Mouse (Mus musculus) CD4-positive, CD25-positive, alpha-beta regulatory T cell (primary cell): ENCODE data around the gene Arhgef1. TPM values are rescaled to one million over a fixed set of nuclear protein-coding genes. Genes with fewer than 3 reads are reported as not detected.

Source experiments
- polyA plus RNA-seq: library from polyadenylated mRNA; unstranded; fragments of 100-300 nt; shearing (Covaris generic); gene quantifications from one replicate; pipeline ENCODE4 v1.2.1, GENCODE M21; 2017

Gene Arhgef1
- polyA plus RNA-seq = 2,006 TPM

DNA sequence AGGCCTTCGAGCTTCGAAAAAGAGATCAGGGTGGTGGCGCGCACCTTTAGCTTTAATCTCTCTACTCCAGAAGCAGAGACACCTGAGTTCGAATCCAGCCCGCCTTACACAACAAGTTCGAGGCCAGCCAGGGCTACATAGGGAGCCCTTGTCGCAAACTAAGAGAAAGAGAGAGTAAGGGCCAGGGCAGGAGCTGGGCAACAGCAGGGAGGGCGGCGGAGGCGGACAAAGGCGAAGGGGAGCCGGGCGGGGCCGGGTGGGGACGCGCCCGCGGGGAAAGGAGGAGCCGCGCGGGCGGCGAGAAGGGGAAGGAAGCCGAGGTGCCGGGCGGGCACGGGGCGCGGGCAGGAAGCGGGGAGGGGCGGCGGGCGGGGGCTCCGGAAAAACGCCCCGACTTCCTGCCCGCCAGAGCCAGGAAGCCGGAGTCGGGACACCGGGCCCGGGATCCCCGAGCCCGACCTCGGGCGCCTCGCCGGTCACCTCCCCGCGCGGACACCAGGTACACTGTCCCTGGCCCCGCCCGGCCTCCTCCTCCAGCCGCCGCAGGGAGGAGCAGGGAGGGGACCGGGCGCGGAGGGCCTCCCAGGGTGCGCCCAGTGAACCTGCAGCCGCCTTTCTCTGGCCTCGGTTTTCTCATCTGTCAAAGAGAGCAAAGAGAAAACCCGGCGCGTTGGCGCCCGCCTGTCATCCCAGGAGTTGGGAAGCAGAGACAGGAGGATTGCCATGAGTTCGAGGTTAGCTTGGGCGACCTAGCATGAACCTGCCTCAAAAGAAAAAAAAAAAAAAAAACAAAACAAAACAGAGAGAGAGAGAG lies at the start of gene Arhgef1:
Gene Arhgef1, plus strand, starts transcription at position 283 of the 814 bp plus-strand sequence.

GRCm38 (mm10) chr7:24861913-24862312 lies 40.8 kb upstream of the Arhgef1 start, which contains the start of gene Gm9844:
Gm9844 (plus strand) TSS chr7:24862213.

GRCm38 (mm10) chr7:24869532-24870165 lies 33.1 kb upstream of the Arhgef1 start, which contains the start of the genes Lypd4 and Dmrtc2:
Lypd4 (minus strand) TSS chr7:24869941.
Dmrtc2 (plus strand) TSS chr7:24870057.

GRCm38 (mm10) chr7:24883896-24884692 lies 18.6 kb upstream of the Arhgef1 start, which contains the start of gene Rps19:
Rps19 (plus strand) TSS chr7:24884371.

GRCm38 (mm10) chr7:24897224-24897623 lies 5.5 kb upstream of the Arhgef1 start, which contains the start of gene Cd79a:
Cd79a (plus strand) TSS chr7:24897381.

DNA sequence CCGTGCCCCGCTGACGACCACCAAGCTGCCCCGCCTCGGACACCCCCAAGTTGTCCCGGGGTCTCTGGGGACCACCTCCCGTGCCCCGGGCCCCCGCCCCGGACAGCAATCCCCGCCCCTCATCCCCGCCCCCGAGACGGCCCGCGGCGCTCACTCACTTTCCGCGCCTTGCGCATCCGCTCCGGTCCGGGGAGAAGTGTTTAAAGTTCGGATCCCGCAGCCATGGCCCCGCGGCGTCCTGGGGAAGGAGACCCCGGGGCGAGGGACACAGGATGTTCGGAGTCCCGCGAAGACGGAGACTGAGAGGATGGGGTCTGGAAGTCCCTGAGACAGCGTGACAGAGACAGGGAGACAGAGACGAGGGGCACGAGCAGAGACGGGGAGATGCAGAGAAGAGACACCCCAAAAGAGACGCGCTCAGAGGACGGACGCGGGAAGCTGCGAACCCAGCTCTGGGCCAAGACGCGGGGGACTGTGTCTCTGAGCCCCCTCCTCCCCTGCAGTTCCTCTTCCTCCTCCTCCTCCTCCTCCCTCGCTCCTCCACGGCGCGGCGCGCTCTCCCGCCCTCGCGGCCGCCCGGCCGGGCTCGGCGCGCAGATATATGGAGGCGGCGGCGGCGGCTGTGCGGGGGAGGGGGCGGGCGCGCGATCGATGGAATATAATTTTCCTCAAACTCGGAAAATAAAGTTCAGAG lies 41.7 kb downstream of the Arhgef1 start, which contains the start of gene Gm4881:
Gene Gm4881, minus strand, starts transcription at position 238 of the 694 bp plus-strand sequence.

GRCm38 (mm10) chr7:24971972-24972893 lies 69.5 kb downstream of the Arhgef1 start, which contains the start of gene Rabac1:
Rabac1 (minus strand) TSS chr7:24972754.

Other genes with a start within 250 kb of the Arhgef1 start
- gene Tex101, start 226.2 kb upstream of the Arhgef1 start, polyA plus RNA-seq = not detected
- not detected for gene BC049730, start 193.7 kb upstream of the Arhgef1 start, polyA plus RNA-seq
- gene Gm4763, start 176.0 kb upstream of the Arhgef1 start, polyA plus RNA-seq = not detected
- gene Cd177, start 142.6 kb upstream of the Arhgef1 start, polyA plus RNA-seq = 0.53 TPM
- gene Ceacam10, start 125.7 kb upstream of the Arhgef1 start, polyA plus RNA-seq = not detected
- 45.5 TPM for gene Gm9844, start 40.7 kb upstream of the Arhgef1 start, polyA plus RNA-seq
- gene Lypd4, start 33.0 kb upstream of the Arhgef1 start, polyA plus RNA-seq = 0.18 TPM
- not detected for gene Dmrtc2, start 32.9 kb upstream of the Arhgef1 start, polyA plus RNA-seq
- 4,660 TPM for gene Rps19, start 18.5 kb upstream of the Arhgef1 start, polyA plus RNA-seq
- gene Cd79a, start 5.5 kb upstream of the Arhgef1 start, polyA plus RNA-seq = 10.5 TPM
- gene Gm4881, start 41.6 kb downstream of the Arhgef1 start, polyA plus RNA-seq = not detected
- 596 TPM for gene Rabac1, start 69.8 kb downstream of the Arhgef1 start, polyA plus RNA-seq
- 1.7 TPM for gene Atp1a3, start 103.0 kb downstream of the Arhgef1 start, polyA plus RNA-seq
- 11.5 TPM for gene Grik5, start 169.4 kb downstream of the Arhgef1 start, polyA plus RNA-seq
- 31.1 TPM for gene Zfp574, start 169.7 kb downstream of the Arhgef1 start, polyA plus RNA-seq